Mouse (Mus musculus): ENCODE data around the gene Irak1.

- TF ChIP-seq GABPA (IDR thresholded peaks at IDR 0.05; ENCODE audit: insufficient replicate concordance, low read depth, low read length) (no peak), MXI1 (IDR thresholded peaks at IDR 0.05; ENCODE audit: low read depth, low read length) (no peak), SIN3A (IDR thresholded peaks at IDR 0.05; ENCODE audit: low read length) (no peak), CTCF (conservative IDR thresholded peaks at IDR 0.05 in 1 of 2, IDR thresholded peaks at IDR 0.05 in 1 of 2; ENCODE audit: low read depth in 2 of 2, low read length in 2 of 2) (no peak), POLR2AphosphoS2 (IDR thresholded peaks at IDR 0.05; ENCODE audit: low read depth, low read length) (no peak), BHLHE40 (IDR thresholded peaks at IDR 0.05; ENCODE audit: low read depth, low read length) (no peak), ZC3H11A (IDR thresholded peaks at IDR 0.05; ENCODE audit: low read depth, low read length) (no peak), CHD1 (IDR thresholded peaks at IDR 0.05; ENCODE audit: low read depth, low read length) (no peak), POLR2A (IDR thresholded peaks at IDR 0.05; ENCODE audit: low read depth, low read length) (no peak)
These were observed 14.1 kb upstream of the Irak1 start for GRCm38 (mm10) chrX:74037702-74038375.
